Mouse (Mus musculus) lung, postnatal 0 days (tissue): ENCODE results near the gene Tectb.

Source experiments
- CTCF ChIP-seq: IDR thresholded peaks from 2 replicates; pipeline ENCODE4 v1.5.1; 2016; ENCODE audit warnings: antibody characterized with exemption, mild to moderate bottlenecking
- EP300 ChIP-seq: IDR thresholded peaks from 2 replicates; pipeline ENCODE4 v1.6.1; 2016; ENCODE audit warnings: antibody characterized with exemption, mild to moderate bottlenecking, control low read depth

GRCm38 (mm10) chr19:55131747-55132146, 48.8 kb upstream of the Tectb start:
- TF ChIP-seq CTCF (no peak), EP300 (peak; percentile 66; the same call in 1 of the 2 replicates)
